Mouse (Mus musculus): Measurements from ENCODE around the gene Eps8l3.

DNA sequence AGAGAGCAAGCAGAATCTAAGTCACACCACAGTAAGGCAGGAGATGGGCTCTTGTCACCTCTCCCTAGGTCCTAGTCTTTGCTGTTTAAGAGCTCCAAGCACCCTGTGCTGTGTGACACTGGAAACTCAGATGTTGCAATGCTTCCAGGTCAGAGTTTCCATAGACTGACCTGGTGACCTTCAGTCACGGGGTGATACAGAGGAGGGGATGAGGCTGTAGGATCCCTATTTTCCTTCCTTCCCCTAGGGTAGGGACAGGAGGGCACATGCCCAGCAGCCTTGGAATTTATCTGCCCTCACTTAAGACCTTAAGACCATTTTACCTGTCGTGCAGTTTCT is 27.4 kb upstream of the Eps8l3 start:
- TF ChIP-seq POLR2A (IDR thresholded peaks at IDR 0.05; ENCODE audit: low read depth, low read length) (no peak), CTCF (conservative IDR thresholded peaks at IDR 0.05; ENCODE audit: insufficient read depth, insufficient read length, low read depth, low read length) (no peak)
